9 mouse cellular contexts compared by ENCODE assay signal in genomic region chr6:115313235-115313738, GRCm38 (mm10). TPM values are rescaled to one million over a fixed set of nuclear protein-coding genes. Genes with fewer than 3 reads are reported as not detected.
DNase-seq lines count a peak whose midpoint lies in the region; ATAC-seq lines count a peak whose summit lies in the region.
"Had no signal": no experiment of that assay in that cellular context is flagged by ENCODE, and none has a peak within 500 bp of the region (broad histone marks: within the 10 kb centered on the region; RNA-seq: fewer than 3 reads in every experiment).

No protein-coding gene starts in this region.

- H3K27ac ChIP-seq in midbrain, embryonic 16.5 days (ENCODE audit: low read length): peak overlapping the region; percentile 30; the same call in 1 of the 2 replicates
- no peak overlapping the region for H3K27ac ChIP-seq in midbrain, embryonic 13.5 days
- H3K27ac ChIP-seq in stomach, embryonic 16.5 days (ENCODE audit: low read length): peak overlapping the region; percentile 38; the same call in 1 of the 2 replicates
- H3K27ac ChIP-seq in forebrain, embryonic 10.5 days: no peak overlapping the region
- H3K27ac ChIP-seq: limb, embryonic 12.5 days had no signal

- no peak overlapping the region; the same call in 1 of the 2 replicates for H3K9ac ChIP-seq in midbrain, embryonic 16.5 days (ENCODE audit: low read depth, low read length)
- no peak overlapping the region for H3K9ac ChIP-seq in midbrain, embryonic 13.5 days (replicated peaks)
- H3K9ac ChIP-seq in stomach, embryonic 16.5 days (ENCODE audit: low read length): no peak overlapping the region
- H3K9ac ChIP-seq: limb, embryonic 12.5 days had no signal

- 71% methylated on average over 9 of the region's 9 CpGs for WGBS in midbrain, embryonic 16.5 days
- WGBS in midbrain, embryonic 13.5 days: 76% methylated on average over 9 of the region's 9 CpGs
- WGBS in stomach, embryonic 16.5 days: 53% methylated on average over 9 of the region's 9 CpGs
- 83% methylated on average over 9 of the region's 9 CpGs for WGBS in forebrain, embryonic 10.5 days

- ATAC-seq in midbrain, embryonic 16.5 days: no peak
- ATAC-seq in midbrain, embryonic 13.5 days: no peak
- ATAC-seq in stomach, embryonic 16.5 days (ENCODE audit: insufficient read depth, low FRiP score): peak; percentile 57; the same call in 1 of the 2 replicates

- no peaks in the 10 kb centered on the region for H3K36me3 ChIP-seq in midbrain, embryonic 16.5 days (ENCODE audit: control insufficient read depth, insufficient read depth, low read length)
- no peaks in the 10 kb centered on the region for H3K36me3 ChIP-seq in midbrain, embryonic 13.5 days
- H3K36me3 ChIP-seq in stomach, embryonic 16.5 days (ENCODE audit: control insufficient read depth, insufficient read depth, low read length): no peaks in the 10 kb centered on the region
- no peaks in the 10 kb centered on the region for H3K36me3 ChIP-seq in forebrain, embryonic 10.5 days (replicated peaks)
- H3K36me3 ChIP-seq: limb, embryonic 12.5 days had no signal

- H3K4me1 ChIP-seq in midbrain, embryonic 16.5 days (ENCODE audit: control insufficient read depth, insufficient read depth, low read length): peaks cover 4% of the 10 kb centered on the region
- H3K4me1 ChIP-seq in midbrain, embryonic 13.5 days (replicated peaks): 0 out of 2 replicates have a peak, but pooled peaks cover 8% of the 10 kb centered on the region
- peaks cover 8% of the 10 kb centered on the region for H3K4me1 ChIP-seq in stomach, embryonic 16.5 days (ENCODE audit: control insufficient read depth, insufficient read depth, low read length)
- H3K4me1 ChIP-seq in forebrain, embryonic 10.5 days: peaks cover 5% of the 10 kb centered on the region
- H3K4me1 ChIP-seq: limb, embryonic 12.5 days had no signal

- peak; percentile 8 for DNase-seq in adrenal gland, postnatal 10 days
- DNase-seq in adrenal gland, adult 8-10 months: no peak
- peak; percentile 77 for DNase-seq in gonadal fat pad, adult 2 months (ENCODE audit: low read depth)
- no peak for DNase-seq in forebrain, embryonic 10.5 days (ENCODE audit: extremely low spot score, low spot score)
- no peak for DNase-seq in spleen, adult 12 weeks (ENCODE audit: low spot score)

- no peaks in the 10 kb centered on the region for H3K9me3 ChIP-seq in midbrain, embryonic 16.5 days (replicated peaks; ENCODE audit: control insufficient read depth, low read length, poor library complexity, severe bottlenecking)
- H3K9me3 ChIP-seq in midbrain, embryonic 13.5 days: no peaks in the 10 kb centered on the region
- no peaks in the 10 kb centered on the region for H3K9me3 ChIP-seq in stomach, embryonic 16.5 days (replicated peaks; ENCODE audit: control insufficient read depth, low read length)
- H3K9me3 ChIP-seq in forebrain, embryonic 10.5 days: no peaks in the 10 kb centered on the region
- H3K9me3 ChIP-seq: limb, embryonic 12.5 days had no signal

- no peaks in the 10 kb centered on the region for H3K27me3 ChIP-seq in midbrain, embryonic 16.5 days (ENCODE audit: control insufficient read depth, insufficient read depth, low read depth, low read length)
- no peaks in the 10 kb centered on the region for H3K27me3 ChIP-seq in midbrain, embryonic 13.5 days
- no peaks in the 10 kb centered on the region for H3K27me3 ChIP-seq in stomach, embryonic 16.5 days (ENCODE audit: control insufficient read depth, insufficient read depth, low read length)
- no peaks in the 10 kb centered on the region for H3K27me3 ChIP-seq in forebrain, embryonic 10.5 days (ENCODE audit: poor library complexity, severe bottlenecking)
- H3K27me3 ChIP-seq: limb, embryonic 12.5 days had no signal

- 0 out of 2 replicates have a peak overlapping the region, but pooled peaks have one; percentile 15 for H3K4me2 ChIP-seq in midbrain, embryonic 16.5 days (ENCODE audit: low read length)
- H3K4me2 ChIP-seq in midbrain, embryonic 13.5 days (replicated peaks): no peak overlapping the region
- H3K4me2 ChIP-seq in stomach, embryonic 16.5 days (ENCODE audit: low read depth, low read length): no peak overlapping the region
- H3K4me2 ChIP-seq: limb, embryonic 12.5 days had no signal

- H3K4me3 ChIP-seq in midbrain, embryonic 16.5 days (ENCODE audit: low read depth, low read length): no peak overlapping the region
- H3K4me3 ChIP-seq in midbrain, embryonic 13.5 days (replicated peaks): no peak overlapping the region
- no peak overlapping the region for H3K4me3 ChIP-seq in stomach, embryonic 16.5 days (replicated peaks; ENCODE audit: low read length)
- no peak overlapping the region for H3K4me3 ChIP-seq in forebrain, embryonic 10.5 days
- H3K4me3 ChIP-seq: limb, embryonic 12.5 days had no signal

RNA-seq across cellular contexts. Expression of gene Pparg, which starts 47.5 kb away (rescaled TPM):
- 100 to 1,000 TPM; 145 to 148 TPM for total RNA-seq in adrenal gland, postnatal 10 days (2021)
- total RNA-seq in adrenal gland, adult 8-10 months (2022): 10 to 100 TPM; 15.0 to 49.3 (median 27.3) TPM
- 0.39 and 0.53 TPM in 2 replicates for polyA plus RNA-seq in midbrain, embryonic 16.5 days (2015; fragmentation: Nextera tagmentation; extraction: Ambion mirVana)
- 0.18 and 0.22 TPM in 2 replicates for polyA plus RNA-seq in midbrain, embryonic 13.5 days (2015; fragmentation: Nextera tagmentation; extraction: Ambion mirVana)
- polyA plus RNA-seq in gonadal fat pad, adult 2 months (2012; rRNA removed): 86.7 and 120 TPM in 2 replicates
- polyA plus RNA-seq in stomach, embryonic 16.5 days (2015; fragmentation: Nextera tagmentation; extraction: Ambion mirVana): 18.2 and 22.2 TPM in 2 replicates
- 0.07 and 0.16 TPM in 2 replicates for polyA plus RNA-seq in forebrain, embryonic 10.5 days (2016; fragmentation: Nextera tagmentation; extraction: Ambion mirVana)

Comparison
In these comparisons a context has a peak if more than half of its experiments do, and no peak if none do; other contexts are left out.
1. DNase-seq: peak in adrenal gland, postnatal 10 days (single experiment) and gonadal fat pad, adult 2 months (single experiment); none in adrenal gland, adult 8-10 months (single experiment), forebrain, embryonic 10.5 days (single experiment) and spleen, adult 12 weeks (single experiment).
2. H3K27ac ChIP-seq: peak in midbrain, embryonic 16.5 days (single experiment) and stomach, embryonic 16.5 days (single experiment); none in midbrain, embryonic 13.5 days (single experiment) and forebrain, embryonic 10.5 days (single experiment).
3. RNA of gene Pparg, which starts 47.5 kb away (polyA plus RNA-seq): 86.7 to 120 TPM in gonadal fat pad, adult 2 months and 18.2 to 22.2 TPM in stomach, embryonic 16.5 days; 0.39 to 0.53 TPM in midbrain, embryonic 16.5 days, 0.18 to 0.22 TPM in midbrain, embryonic 13.5 days and 0.07 to 0.16 TPM in forebrain, embryonic 10.5 days; every median in the first group is over 10 times any median in the second.